Mouse (Mus musculus) spleen, adult 2 months (tissue): ENCODE results near the gene Tfrc.

ENCODE experiments used
- CTCF ChIP-seq: fragments of 200-500 bp; IDR thresholded peaks from 2 replicates; pipeline ENCODE4 v1.5.1; 2011; ENCODE audit warnings: mild to moderate bottlenecking, inconsistent platforms; ENCODE audit not compliant: insufficient read depth, insufficient read length, insufficient replicate concordance; ENCODE audit errors: extremely low read depth
- POLR2A ChIP-seq: fragments of 200-500 bp; IDR thresholded peaks from 2 replicates; pipeline ENCODE4 v1.6.1; 2011; ENCODE audit warnings: low read depth, low read length, inconsistent platforms

DNA sequence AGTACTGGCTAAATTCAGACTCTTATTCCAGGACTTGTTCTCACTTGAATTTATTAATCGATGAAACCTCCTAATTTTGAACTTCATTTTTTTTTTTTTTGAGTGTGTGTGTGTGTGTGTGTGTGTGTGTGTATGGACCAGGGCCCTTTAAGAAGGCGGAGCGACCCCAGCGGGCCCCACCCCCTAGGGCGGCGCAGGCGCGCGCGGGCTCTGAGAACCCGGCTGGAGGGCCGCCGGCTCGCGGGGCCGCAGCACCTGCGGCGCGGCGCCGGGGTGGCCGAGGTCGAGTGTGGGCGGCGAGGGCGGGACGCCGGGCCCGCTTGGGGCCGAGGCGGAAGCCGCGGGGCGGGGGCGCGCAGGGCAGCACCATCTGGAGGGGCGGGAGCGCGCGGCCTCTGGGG, 34.9 kb downstream of the Tfrc start, which contains the start of gene Tnk2:
- no peak for TF ChIP-seq POLR2A
- no peak for TF ChIP-seq CTCF
